Mouse (Mus musculus) embryo, embryonic 10.5 days (tissue): Measurements from ENCODE around the gene Prss32.
"Not testable (repeated sequence)": the region's sequence is repeated elsewhere in the genome, so short reads cannot be mapped to it uniquely, and the experiment has no call there.

Experiments
- DNase-seq: peaks from one replicate; pipeline ENCODE4 v3.0.0-alpha.2; 2015; ENCODE audit warnings: low spot score

The Prss32 gene

GRCm38 (mm10) chr17:23843141-23843811 is 379 bp upstream of the Prss32 start:
- DNase-seq, result no peak

- DNase-seq, result no peak
These were observed 6.4 kb downstream of the Prss32 start for GRCm38 (mm10) chr17:23850028-23850427.

- peak; percentile 90 for DNase-seq
These were observed 7.4 kb downstream of the Prss32 start for GRCm38 (mm10) chr17:23850853-23851749.

GRCm38 (mm10) chr17:23853292-23853691 is 9.6 kb downstream of the Prss32 start:
- DNase-seq, result peak; percentile 69

GRCm38 (mm10) chr17:23854229-23854765 is 10.6 kb downstream of the Prss32 start:
- no peak for DNase-seq

- no peak for DNase-seq
These were observed 13.5 kb downstream of the Prss32 start for GRCm38 (mm10) chr17:23857193-23857592.

GRCm38 (mm10) chr17:23857913-23858312 is 14.3 kb downstream of the Prss32 start:
- no peak for DNase-seq

- DNase-seq, result no peak
These were observed 19.3 kb downstream of the Prss32 start for GRCm38 (mm10) chr17:23862926-23863325.

- DNase-seq, result no peak
These were observed 24.1 kb downstream of the Prss32 start, which contains the start of gene Prss21 for GRCm38 (mm10) chr17:23867756-23868155. Gene Prss21 (plus strand): TSS chr17:23868056.

GRCm38 (mm10) chr17:23868513-23868912 is 24.9 kb downstream of the Prss32 start:
- DNase-seq, result no peak

GRCm38 (mm10) chr17:23873884-23874856 is 30.5 kb downstream of the Prss32 start:
- peak; percentile 79 for DNase-seq

- no peak for DNase-seq
These were observed 33.1 kb downstream of the Prss32 start for GRCm38 (mm10) chr17:23876741-23877140.

- no peak for DNase-seq
These were observed 33.5 kb downstream of the Prss32 start for GRCm38 (mm10) chr17:23877166-23877565.

- not testable (repeated sequence) for DNase-seq
These were observed 36.9 kb downstream of the Prss32 start, which contains the start of the genes Dcpp1 and Dcpp2 for GRCm38 (mm10) chr17:23880576-23880975. Gene Dcpp1 (plus strand): TSS chr17:23880876. Gene Dcpp2 (plus strand): TSS chr17:23880880.
